Mouse (Mus musculus) forebrain, embryonic 11.5 days (tissue): Measurements from ENCODE around the gene 4933427D14Rik. TPM values are rescaled to one million over a fixed set of nuclear protein-coding genes. Genes with fewer than 3 reads are reported as not detected.
A peak's percentile ranks its signal among the peaks of the same experiment; 100 is the strongest.

Experiments
- ATAC-seq: fragments of 200-750 bp; cut with Nextera tagmentation; replicated peaks from 2 replicates; pipeline ENCODE4 v1.8.0; 2017; ENCODE audit warnings: moderate TSS enrichment; ENCODE audit not compliant: low FRiP score
- DNase-seq: peaks from one replicate; pipeline ENCODE4 v3.0.0-alpha.2; 2017; ENCODE audit warnings: low spot score
- H3K27ac ChIP-seq: fragments of 300-500 bp; sonication (generic); 2 replicates; pipeline ENCODE4 v1.5.1; 2014; ENCODE audit warnings: low read depth, low read length
- H3K27me3 ChIP-seq: fragments of 300-500 bp; sonication (generic); 2 replicates; pipeline ENCODE4 v1.6.1; 2014; ENCODE audit warnings: mild to moderate bottlenecking, low read length, mixed read lengths; ENCODE audit not compliant: control insufficient read depth, insufficient read depth
- H3K36me3 ChIP-seq: fragments of 300-500 bp; sonication (generic); 2 replicates; pipeline ENCODE4 v1.6.1; 2014; ENCODE audit warnings: mild to moderate bottlenecking, low read length, moderate library complexity, mixed read lengths; ENCODE audit not compliant: control insufficient read depth, insufficient read depth
- H3K4me1 ChIP-seq: fragments of 300-500 bp; sonication (generic); replicated peaks from 2 replicates; pipeline ENCODE4 v1.6.1; 2014; ENCODE audit warnings: low read length, mixed read lengths; ENCODE audit not compliant: control insufficient read depth, insufficient read depth
- H3K4me2 ChIP-seq: fragments of 300-500 bp; sonication (generic); 2 replicates; pipeline ENCODE4 v1.6.1; 2014; ENCODE audit warnings: low read depth, mild to moderate bottlenecking, low read length, moderate library complexity, mixed read lengths; ENCODE audit not compliant: severe bottlenecking
- H3K4me3 ChIP-seq: fragments of 300-500 bp; sonication (generic); 2 replicates; pipeline ENCODE4 v1.5.1; 2014; ENCODE audit warnings: low read depth, low read length
- H3K9ac ChIP-seq: fragments of 300-500 bp; sonication (generic); 2 replicates; pipeline ENCODE4 v1.6.1; 2014; ENCODE audit warnings: low read length
- H3K9me3 ChIP-seq: fragments of 300-500 bp; sonication (generic); 2 replicates; pipeline ENCODE4 v1.6.1; 2016; ENCODE audit warnings: low read length, mixed read lengths; ENCODE audit not compliant: control insufficient read depth
- WGBS: fragments of 180-500 bp; shearing (Covaris S2); extraction: QIAGEN DNeasy Blood & Tissue Kit; methylation state at CpG from one replicate; pipeline ENCODE4 v1.1.7; 2014; 5-methylcytosine and 5-hydroxymethylcytosine counted together
- polyA plus RNA-seq: library from polyadenylated mRNA; unstranded; fragments of >200 nt; fragmentation: Nextera tagmentation; extraction: Ambion mirVana; gene quantifications from 2 replicates; pipeline ENCODE4 v1.2.1, GENCODE M21; 2014

Gene 4933427D14Rik
- polyA plus RNA-seq, 1 experiment from 2014 or later = 19.2 TPM

DNA sequence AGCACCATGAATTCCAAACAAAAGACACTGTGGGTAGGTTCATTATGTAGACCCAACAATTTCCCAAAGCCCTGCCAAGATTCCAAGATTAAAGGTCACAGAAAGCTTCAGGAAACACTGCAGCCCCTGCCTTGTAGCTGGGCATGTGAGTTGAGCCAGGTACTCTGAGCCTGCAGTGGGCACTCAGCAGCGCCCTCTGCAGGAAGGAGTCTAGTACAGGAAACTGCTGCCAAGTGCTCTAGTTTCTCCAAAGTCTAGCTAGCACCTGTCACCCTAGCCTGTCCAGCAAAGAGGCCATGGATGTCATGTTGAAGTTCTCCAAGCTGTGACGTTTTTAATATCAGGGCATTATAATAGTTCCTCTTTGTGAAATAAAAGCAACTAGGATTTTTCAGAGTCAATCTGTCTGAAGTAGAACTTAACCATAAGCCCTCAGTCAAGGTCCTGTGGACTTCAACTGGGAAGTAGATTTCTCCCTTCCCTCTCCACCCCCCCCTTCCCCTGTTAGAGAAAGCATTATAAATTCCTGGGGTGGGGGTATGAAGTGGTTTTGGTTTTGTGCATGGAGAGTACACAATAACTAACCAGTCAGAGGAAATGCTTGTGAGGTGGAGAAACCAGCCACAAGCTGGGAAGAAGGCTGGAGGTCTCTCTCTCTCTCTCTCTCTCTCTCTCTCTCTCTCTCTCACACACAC is 61.9 kb downstream of the 4933427D14Rik start:
- no peak overlapping the region for H3K4me2 ChIP-seq
- DNase-seq = peak; percentile 61
- H3K27me3 ChIP-seq = no peaks in the 10 kb centered on the region
- H3K27ac ChIP-seq = no peak overlapping the region
- H3K36me3 ChIP-seq = no peaks in the 10 kb centered on the region
- WGBS = 7% methylated on average over 2 of the region's 2 CpGs
- peaks cover 6% of the 10 kb centered on the region; the same call in 1 of the 2 replicates for H3K4me1 ChIP-seq
- no peak overlapping the region for H3K9ac ChIP-seq
- ATAC-seq = no peak
- H3K4me3 ChIP-seq = no peak overlapping the region
- no peaks in the 10 kb centered on the region for H3K9me3 ChIP-seq

GRCm38 (mm10) chr11:72142889-72143288 is 64.4 kb downstream of the 4933427D14Rik start:
- Histone ChIP-seq H3K9ac (no peak overlapping the region), H3K27me3 (no peaks in the 10 kb centered on the region), H3K4me1 (no peaks in the 10 kb centered on the region; the same call in 1 of the 2 replicates), H3K27ac (no peak overlapping the region), H3K4me3 (no peak overlapping the region), H3K4me2 (no peak overlapping the region), H3K9me3 (no peaks in the 10 kb centered on the region), H3K36me3 (no peaks in the 10 kb centered on the region)
- WGBS = 43% methylated on average over 10 of the region's 10 CpGs
- ATAC-seq = no peak
- no peak for DNase-seq

- no peak for ATAC-seq
- WGBS = 71% methylated on average over 6 of the region's 6 CpGs
These were observed 67.1 kb downstream of the 4933427D14Rik start for GRCm38 (mm10) chr11:72140198-72140597.

GRCm38 (mm10) chr11:72136231-72136982 is 70.9 kb downstream of the 4933427D14Rik start:
- ATAC-seq (no peak), DNase-seq (no peak)
- H3K4me3 ChIP-seq = no peak overlapping the region
- no peaks in the 10 kb centered on the region for H3K36me3 ChIP-seq
- H3K27me3 ChIP-seq = peaks cover 41% of the 10 kb centered on the region
- peak overlapping the region; percentile 98; the same call in 1 of the 2 replicates for H3K4me2 ChIP-seq
- no peak overlapping the region for H3K27ac ChIP-seq
- no peaks in the 10 kb centered on the region for H3K9me3 ChIP-seq
- 13% methylated on average over 11 of the region's 11 CpGs for WGBS
- no peak overlapping the region for H3K9ac ChIP-seq
- peaks cover 6% of the 10 kb centered on the region; the same call in 1 of the 2 replicates for H3K4me1 ChIP-seq

More at GRCm38 (mm10) chr11:72140198-72140597, 67.1 kb downstream of the 4933427D14Rik start:
- no peak overlapping the region for H3K27ac ChIP-seq
- H3K4me3 ChIP-seq = no peak overlapping the region
- no peak overlapping the region for H3K4me2 ChIP-seq
- DNase-seq = no peak
- H3K4me1 ChIP-seq = peaks cover 3% of the 10 kb centered on the region; the same call in 1 of the 2 replicates
- H3K36me3 ChIP-seq = no peaks in the 10 kb centered on the region
- no peaks in the 10 kb centered on the region for H3K9me3 ChIP-seq
- H3K27me3 ChIP-seq = peaks cover 19% of the 10 kb centered on the region
- H3K9ac ChIP-seq = no peak overlapping the region

GRCm38 (mm10) chr11:72135383-72136158 is 71.7 kb downstream of the 4933427D14Rik start, which contains the start of gene Pitpnm3:
TSS of gene Pitpnm3 (minus strand) at chr11:72135778.
- ATAC-seq = peak; percentile 30; the same call in 1 of the 2 replicates
- Histone ChIP-seq H3K4me1 (peaks cover 6% of the 10 kb centered on the region; the same call in 1 of the 2 replicates), H3K27me3 (peaks cover 41% of the 10 kb centered on the region), H3K9me3 (no peaks in the 10 kb centered on the region), H3K9ac (peak within 1 kb of the TSS; percentile 68), H3K4me3 (peak within 1 kb of the TSS; percentile 67), H3K36me3 (no peaks in the 10 kb centered on the region), H3K27ac (no peak within 1 kb of the TSS), H3K4me2 (peak within 1 kb of the TSS; percentile 98)
- peak; percentile 62 for DNase-seq
- under 1% methylated on average over 93 of the region's 107 CpGs for WGBS

DNA sequence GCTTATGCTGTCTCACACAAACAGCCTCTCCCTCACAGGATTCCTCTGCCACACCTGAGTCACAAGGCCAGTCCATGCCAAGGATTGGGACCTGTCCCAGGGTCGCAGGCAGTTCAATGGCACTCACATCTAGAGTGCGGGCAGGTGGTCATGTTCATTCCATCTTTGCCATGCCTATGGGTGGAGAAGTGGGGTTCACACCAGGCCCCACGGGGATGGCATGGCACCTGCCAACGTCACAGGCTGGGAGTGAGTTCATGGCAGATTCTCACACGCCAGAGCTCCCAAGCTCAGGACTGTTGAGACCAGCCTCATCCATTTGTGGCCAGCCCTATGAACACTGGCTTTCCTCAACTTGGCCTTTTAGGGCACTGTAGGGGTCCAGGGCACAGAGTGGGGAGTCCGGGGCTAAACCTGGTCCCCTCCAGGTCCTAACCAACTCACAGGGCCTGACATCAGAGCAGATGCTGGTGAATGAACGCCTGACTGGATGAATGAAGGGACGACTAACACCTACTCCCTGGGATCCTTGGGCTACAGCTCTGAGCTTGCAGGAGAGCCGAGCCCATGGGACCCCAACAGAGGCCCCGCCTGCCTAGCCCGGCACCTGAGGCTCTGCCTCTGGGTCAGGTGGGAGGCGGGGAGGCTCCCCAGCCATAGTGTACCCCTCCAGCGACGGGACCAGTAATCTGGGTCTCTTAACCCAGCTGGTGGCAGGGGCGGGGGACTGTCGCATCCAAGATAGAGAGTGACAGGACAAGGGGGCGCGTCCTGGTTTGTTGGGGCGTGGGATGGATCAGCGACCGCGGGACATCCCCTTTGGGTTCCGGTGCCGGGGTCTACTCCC is 72.5 kb downstream of the 4933427D14Rik start:
- Histone ChIP-seq H3K4me3 (peak overlapping the region; percentile 67), H3K9ac (peak overlapping the region; percentile 68), H3K4me1 (peaks cover 6% of the 10 kb centered on the region; the same call in 1 of the 2 replicates), H3K4me2 (peak overlapping the region; percentile 98), H3K36me3 (no peaks in the 10 kb centered on the region), H3K27ac (no peak overlapping the region), H3K27me3 (peaks cover 41% of the 10 kb centered on the region), H3K9me3 (no peaks in the 10 kb centered on the region)
- WGBS = 12% methylated on average over 24 of the region's 24 CpGs
- ATAC-seq (0 out of 2 replicates have a peak, but pooled peaks have one; percentile 10), DNase-seq (no peak)

- Histone ChIP-seq H3K27ac (no peak overlapping the region), H3K4me3 (no peak overlapping the region), H3K9me3 (no peaks in the 10 kb centered on the region), H3K4me1 (peaks cover 6% of the 10 kb centered on the region; the same call in 1 of the 2 replicates), H3K27me3 (peaks cover 41% of the 10 kb centered on the region), H3K9ac (no peak overlapping the region), H3K36me3 (no peaks in the 10 kb centered on the region), H3K4me2 (no peak overlapping the region)
- DNase-seq = no peak
- no peak for ATAC-seq
- WGBS = 78% methylated on average over 10 of the region's 10 CpGs
These were observed 74.2 kb downstream of the 4933427D14Rik start for GRCm38 (mm10) chr11:72133075-72133474.
